Mouse (Mus musculus): ENCODE results near the gene Eri2.
"Not testable (repeated sequence)": the region's sequence is repeated elsewhere in the genome, so short reads cannot be mapped to it uniquely, and the experiment has no call there.

The Eri2 gene

GRCm38 (mm10) chr7:119744321-119744720 lies 49.5 kb downstream of the Eri2 start:
- peak in 1 of 2 experiments; percentile 1 for DNase-seq (ENCODE audit: low spot score in 2 of 2)

DNA sequence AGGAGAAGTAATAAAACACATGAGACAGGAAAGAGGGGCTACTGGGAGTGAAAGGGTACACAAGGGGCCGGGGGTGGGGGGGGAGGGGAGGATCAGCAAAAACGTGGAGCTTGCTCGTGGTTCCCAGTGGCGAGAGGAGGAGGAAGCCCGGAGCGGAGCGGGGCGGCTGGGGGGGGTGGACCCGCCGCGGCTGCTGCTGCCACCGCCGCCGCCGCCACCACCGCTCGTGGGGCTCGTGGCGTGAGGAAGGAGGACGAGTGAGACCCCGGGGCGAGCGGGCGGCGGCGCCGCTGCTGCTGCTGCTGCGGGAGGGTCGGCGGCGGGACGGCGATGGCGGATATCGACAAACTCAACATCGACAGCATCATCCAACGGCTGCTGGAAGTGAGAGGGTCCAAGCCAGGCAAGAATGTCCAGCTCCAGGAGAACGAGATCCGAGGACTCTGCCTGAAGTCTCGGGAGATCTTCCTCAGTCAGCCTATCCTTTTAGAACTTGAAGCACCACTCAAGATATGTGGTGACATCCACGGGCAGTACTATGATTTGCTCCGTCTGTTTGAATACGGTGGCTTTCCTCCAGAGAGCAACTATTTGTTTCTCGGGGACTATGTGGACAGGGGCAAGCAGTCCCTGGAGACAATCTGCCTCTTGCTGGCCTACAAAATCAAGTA lies 53.9 kb downstream of the Eri2 start:
- not testable (repeated sequence) for DNase-seq (ENCODE audit: low spot score in 2 of 2)

- DNase-seq (ENCODE audit: low spot score in 2 of 2), result no peak
Observed at GRCm38 (mm10) chr7:119738877-119739276, 55.0 kb downstream of the Eri2 start.

DNA sequence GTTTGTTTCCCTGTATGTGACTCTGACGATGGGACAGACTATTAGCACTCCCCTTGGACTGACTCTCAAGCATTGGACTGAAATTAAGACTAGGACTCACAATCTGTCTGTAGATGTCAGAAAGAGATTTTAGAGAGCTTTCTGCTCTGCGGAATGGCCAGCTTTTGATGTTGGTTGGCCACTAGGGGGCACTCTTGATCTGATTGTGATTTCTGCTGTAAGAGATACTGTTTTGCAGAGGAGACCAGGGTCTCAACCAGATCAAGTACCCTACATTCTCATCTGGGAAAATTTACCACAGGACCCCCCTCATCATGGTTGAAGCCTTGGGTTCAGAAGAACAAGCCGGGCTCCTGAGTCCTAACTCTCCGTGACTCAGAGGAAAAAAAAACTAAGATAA lies 62.6 kb downstream of the Eri2 start:
- DNase-seq (ENCODE audit: low spot score in 2 of 2), result not testable (repeated sequence)

GRCm38 (mm10) chr7:119727621-119728020 lies 66.2 kb downstream of the Eri2 start:
- DNase-seq (ENCODE audit: low spot score in 2 of 2), result no peak

DNA sequence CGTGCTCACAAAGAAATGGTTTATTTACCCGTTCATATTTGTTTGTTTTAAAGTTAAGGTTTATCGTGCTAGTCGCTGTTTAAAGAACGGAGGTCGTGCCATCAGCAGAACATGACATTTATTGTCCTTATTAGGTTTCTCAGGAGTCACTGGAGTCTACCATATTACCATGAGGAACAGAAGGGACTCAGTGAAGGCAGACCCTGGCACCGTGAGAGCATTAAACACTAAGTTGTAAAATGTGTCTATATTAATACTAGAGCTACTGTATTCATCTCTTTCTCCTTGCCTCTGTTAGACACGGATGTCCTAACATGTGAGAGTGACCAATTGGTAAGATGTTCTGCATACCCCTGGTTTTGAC lies 72.9 kb downstream of the Eri2 start:
- DNase-seq (ENCODE audit: low spot score in 2 of 2), result no peak

- DNase-seq (ENCODE audit: low spot score in 2 of 2), result peak; percentile 78 to 91
Observed at GRCm38 (mm10) chr7:119720253-119720946, 73.5 kb downstream of the Eri2 start, which contains the start of gene Thumpd1. TSS of gene Thumpd1 (minus strand) at chr7:119720798.

Measured in spleen, postnatal 14 days (tissue).